Mouse (Mus musculus): ENCODE results near the gene Gm29609.

- TF ChIP-seq EP300 (IDR thresholded peaks at IDR 0.05; ENCODE audit: low read depth): no peak
- no peak for TF ChIP-seq CTCF (IDR thresholded peaks at IDR 0.05; ENCODE audit: low read depth)
Measured at GRCm38 (mm10) chr5:31137658-31138057, 42.1 kb downstream of the Gm29609 start.

Data from heart, postnatal 0 days (tissue).